Mouse (Mus musculus) left cerebral cortex, adult 11 months (tissue): ENCODE data around the gene Smim26.
"Not testable (repeated sequence)": the region's sequence is repeated elsewhere in the genome, so short reads cannot be mapped to it uniquely, and the experiment has no call there.

Experiments
- DNase-seq: peaks from one replicate; pipeline ENCODE4 v3.0.0; 2022; ENCODE audit warnings: low spot score

Smim26 gene

GRCm38 (mm10) chr2:144593951-144594651 is at the start of gene Smim26:
Smim26 (plus strand) TSS chr2:144594054.
- DNase-seq: peak; percentile 75

- DNase-seq: no peak
These were observed 49.2 kb upstream of the Smim26 start for GRCm38 (mm10) chr2:144544630-144545029.

GRCm38 (mm10) chr2:144545061-144545460 is 48.8 kb upstream of the Smim26 start:
- DNase-seq: no peak

GRCm38 (mm10) chr2:144545481-144545880 is 48.4 kb upstream of the Smim26 start:
- no peak for DNase-seq

- DNase-seq: no peak
These were observed 46.3 kb upstream of the Smim26 start for GRCm38 (mm10) chr2:144547559-144547958.

- peak; percentile 61 for DNase-seq
These were observed 43.3 kb upstream of the Smim26 start, which contains the start of gene Rbbp9 for GRCm38 (mm10) chr2:144550529-144550928. Rbbp9 (minus strand) TSS chr2:144550869.

GRCm38 (mm10) chr2:144553905-144554304 is 39.9 kb upstream of the Smim26 start:
- DNase-seq: no peak

GRCm38 (mm10) chr2:144555286-144555819 is 38.5 kb upstream of the Smim26 start:
- DNase-seq: no peak

- peak; percentile 94 for DNase-seq
These were observed 37.9 kb upstream of the Smim26 start, which contains the start of gene Sec23b for GRCm38 (mm10) chr2:144555820-144556552. Sec23b (plus strand) TSS chr2:144556229.

- no peak for DNase-seq
These were observed 5.1 kb upstream of the Smim26 start for GRCm38 (mm10) chr2:144588723-144589122.

- not testable (repeated sequence) for DNase-seq
These were observed 818 bp upstream of the Smim26 start for GRCm38 (mm10) chr2:144593036-144593435.

GRCm38 (mm10) chr2:144598006-144598405 is 4.2 kb downstream of the Smim26 start:
- no peak for DNase-seq

GRCm38 (mm10) chr2:144599831-144600687 is 6.2 kb downstream of the Smim26 start, which contains the start of gene Dtd1:
Dtd1 (plus strand) TSS chr2:144599897.
- DNase-seq: peak; percentile 83

GRCm38 (mm10) chr2:144601576-144601975 is 7.7 kb downstream of the Smim26 start:
- DNase-seq: no peak

GRCm38 (mm10) chr2:144613956-144614355 is 20.1 kb downstream of the Smim26 start:
- DNase-seq: no peak

GRCm38 (mm10) chr2:144617074-144617874 is 23.4 kb downstream of the Smim26 start:
- no peak for DNase-seq

GRCm38 (mm10) chr2:144621491-144621890 is 27.6 kb downstream of the Smim26 start:
- no peak for DNase-seq

GRCm38 (mm10) chr2:144633551-144633950 is 39.7 kb downstream of the Smim26 start:
- DNase-seq: no peak

- no peak for DNase-seq
These were observed 40.4 kb downstream of the Smim26 start for GRCm38 (mm10) chr2:144634231-144634630.

- DNase-seq: no peak
These were observed 40.9 kb downstream of the Smim26 start for GRCm38 (mm10) chr2:144634729-144635128.
